Mouse (Mus musculus) gastrocnemius, postnatal 4 days (tissue): ENCODE measurements around the gene Aif1. TPM values are rescaled to one million over a fixed set of nuclear protein-coding genes. Genes with fewer than 3 reads are reported as not detected.

ENCODE experiments used
- DNase-seq, 2 experiments: peaks; one replicate each; pipeline ENCODE4 v3.0.0; 2021 to 2022; ENCODE audit warnings: low spot score in 2 of 2, mixed read lengths in 2 of 2
- microRNA-seq: library from miRNA; unstranded; fragments of <30 nt; microRNA quantifications from one replicate; pipeline ENCODE4 v1.2.0, GENCODE M21; 2021
- total RNA-seq, 2 experiments: library from RNA; stranded (reverse); gene quantifications; 2 replicates each; pipeline ENCODE4 v1.2.3; 2021

Aif1 gene
- total RNA-seq, 2 experiments from 2014 or later: 6.0 to 6.3 TPM

GRCm38 (mm10) chr17:35121871-35122303, 54.0 kb downstream of the Aif1 start, which contains the start of gene Csnk2b:
Csnk2b (minus strand) TSS chr17:35122053.
- DNase-seq: peak in 1 of 2 experiments; percentile 58

- peak; percentile 98 to 99 for DNase-seq
Observed at GRCm38 (mm10) chr17:35121143-35121799, 54.6 kb downstream of the Aif1 start, which contains the start of gene Gpank1. Gpank1 (plus strand) TSS chr17:35121455.

Small RNA genes lying within 50 kb of the gene (microRNA-seq; reads per million reads assigned to microRNA genes)
- gene Mir6973a (not detected), gene Mir6974 (not detected)

Other genes starting within 250 kb of the Aif1 start
- 10 to 100 TPM; 10.8 to 10.9 TPM for gene Neu1, start 244.8 kb downstream of the Aif1 start, total RNA-seq
- gene Hspa1b, start 216.8 kb downstream of the Aif1 start, total RNA-seq: 1 to 10 TPM; 3.7 to 4.0 TPM
- not detected for gene Gm20481, start 206.2 kb downstream of the Aif1 start, total RNA-seq
- 1 to 10 TPM; 3.2 to 4.4 TPM for gene Hspa1a, start 203.9 kb downstream of the Aif1 start, total RNA-seq
- 1 to 10 TPM; 5.8 to 6.1 TPM for gene Hspa1l, start 203.4 kb downstream of the Aif1 start, total RNA-seq
- 10 to 100 TPM; 31.8 to 32.4 TPM for gene Lsm2, start 194.2 kb downstream of the Aif1 start, total RNA-seq
- 10 to 100 TPM; 50.8 to 58.3 TPM for gene Vars, start 175.1 kb downstream of the Aif1 start, total RNA-seq
- gene Vwa7, start 159.5 kb downstream of the Aif1 start, total RNA-seq: 1 to 10 TPM in 1 of 2 experiments, under 1 TPM in 1; 0.96 to 1.2 TPM
- 1 to 10 TPM; 5.4 to 6.3 TPM for gene Sapcd1, start 148.1 kb downstream of the Aif1 start, total RNA-seq
- 1 to 10 TPM; 4.5 to 5.4 TPM for gene Msh5, start 129.3 kb downstream of the Aif1 start, total RNA-seq
- gene Clic1, start 126.1 kb downstream of the Aif1 start, total RNA-seq: 10 to 100 TPM; 87.2 to 89.7 TPM
- 100 to 1,000 TPM; 108 to 109 TPM for gene Ddah2, start 117.0 kb downstream of the Aif1 start, total RNA-seq
- under 1 TPM in 1 of 2 experiments, not detected in 1; 0.39 TPM for gene Ly6g6c, start 110.7 kb downstream of the Aif1 start, total RNA-seq
- gene Mpig6b, start 109.9 kb downstream of the Aif1 start, total RNA-seq: under 1 TPM; 0.29 to 0.42 TPM
- not detected for gene Ly6g6e, start 99.2 kb downstream of the Aif1 start, total RNA-seq
- 1 to 10 TPM in 1 of 2 experiments, under 1 TPM in 1; 0.91 to 1.2 TPM for gene Ly6g6d, start 98.0 kb downstream of the Aif1 start, total RNA-seq
- under 1 TPM in 1 of 2 experiments, not detected in 1; 0.31 TPM for gene Ly6g6f, start 90.5 kb downstream of the Aif1 start, total RNA-seq
- 10 to 100 TPM; 67.2 to 69.3 TPM for gene Abhd16a, start 86.8 kb downstream of the Aif1 start, total RNA-seq
- gene Ly6g5c, start 67.8 kb downstream of the Aif1 start, total RNA-seq: not detected
- 1 to 10 TPM in 1 of 2 experiments, under 1 TPM in 1; 0.44 to 1.2 TPM for gene Ly6g5b, start 60.6 kb downstream of the Aif1 start, total RNA-seq
- 1 to 10 TPM; 5.6 to 7.4 TPM for gene Gpank1, start 54.6 kb downstream of the Aif1 start, total RNA-seq
- 100 to 1,000 TPM; 174 to 185 TPM for gene Csnk2b, start 54.0 kb downstream of the Aif1 start, total RNA-seq
- gene D17H6S53E, start 49.7 kb downstream of the Aif1 start, total RNA-seq: 10 to 100 TPM; 20.0 to 21.0 TPM
- gene Apom, start 44.0 kb downstream of the Aif1 start, total RNA-seq: 1 to 10 TPM in 1 of 2 experiments, not detected in 1; 1.2 TPM
- 100 to 1,000 TPM; 265 to 276 TPM for gene Bag6, start 40.9 kb downstream of the Aif1 start, total RNA-seq
- 100 to 1,000 TPM; 183 to 193 TPM for gene Prrc2a, start 11.2 kb downstream of the Aif1 start, total RNA-seq
- 10 to 100 TPM in 1 of 2 experiments, 1 to 10 TPM in 1; 7.7 to 11.1 TPM for gene Lst1, start 12.4 kb upstream of the Aif1 start, total RNA-seq
- under 1 TPM; 0.74 to 0.78 TPM for gene Ltb, start 18.4 kb upstream of the Aif1 start, total RNA-seq
- gene Tnf, start 25.9 kb upstream of the Aif1 start, total RNA-seq: 1 to 10 TPM; 1.1 to 1.7 TPM
- gene Lta, start 29.3 kb upstream of the Aif1 start, total RNA-seq: under 1 TPM; 0.31 to 0.32 TPM
- gene Gm16181, start 44.8 kb upstream of the Aif1 start, total RNA-seq: under 1 TPM in 1 of 2 experiments, not detected in 1; 0.52 TPM
- gene Atp6v1g2, start 57.6 kb upstream of the Aif1 start, total RNA-seq: 1 to 10 TPM; 2.7 to 3.2 TPM
- gene Nfkbil1, start 59.7 kb upstream of the Aif1 start, total RNA-seq: 10 to 100 TPM; 13.9 to 15.8 TPM
- 100 to 1,000 TPM; 219 to 233 TPM for gene Ddx39b, start 65.7 kb upstream of the Aif1 start, total RNA-seq
- gene H2-D1, start 86.7 kb upstream of the Aif1 start, total RNA-seq: 10 to 100 TPM; 44.5 to 55.8 TPM
- under 1 TPM; 0.52 to 0.67 TPM for gene H2-Q1, start 144.3 kb upstream of the Aif1 start, total RNA-seq
- under 1 TPM; 0.59 to 0.93 TPM for gene H2-Q2, start 166.2 kb upstream of the Aif1 start, total RNA-seq
- gene H2-Q4, start 203.5 kb upstream of the Aif1 start, total RNA-seq: 1 to 10 TPM; 5.2 to 6.2 TPM
- under 1 TPM; 0.34 to 0.41 TPM for gene H2-Q6, start 248.8 kb upstream of the Aif1 start, total RNA-seq